Mouse (Mus musculus) MEL (cell line): Measurements from ENCODE around the gene Spata7. TPM values are rescaled to one million over a fixed set of nuclear protein-coding genes. Genes with fewer than 3 reads are reported as not detected.

Source experiments
- DNase-seq: peaks from one replicate; pipeline ENCODE4 v3.0.0; 2011; ENCODE audit warnings: low read depth, low spot score
- H3K27ac ChIP-seq: 2 replicates; pipeline ENCODE4 v1.5.1; 2012; ENCODE audit warnings: low read depth, mild to moderate bottlenecking, control low read depth, low read length, moderate library complexity; ENCODE audit not compliant: control insufficient read depth
- H3K27me3 ChIP-seq, 2 experiments: fragments of 150-350 bp in 1 of 2; sonication (generic) in 1 of 2; 2 replicates each; pipeline ENCODE4 v1.6.1; 2012; ENCODE audit warnings: low read length in 2 of 2, mild to moderate bottlenecking in 2 of 2, improper control_type of control experiment in 1 of 2, moderate library complexity in 1 of 2; ENCODE audit not compliant: insufficient read depth in 2 of 2, control insufficient read depth in 1 of 2
- H3K36me3 ChIP-seq, 2 experiments: 2 replicates each; pipeline ENCODE4 v1.6.1; 2012 to 2014; ENCODE audit warnings: low read length in 2 of 2, improper control_type of control experiment in 1 of 2, inconsistent platforms in 1 of 2, mild to moderate bottlenecking in 1 of 2; ENCODE audit not compliant: insufficient read depth in 2 of 2, control insufficient read depth in 1 of 2
- H3K4me1 ChIP-seq, 2 experiments: fragments of 150-350 bp in 1 of 2; sonication (generic) in 1 of 2; 2 replicates each; pipeline ENCODE4 v1.6.1; 2012; ENCODE audit warnings: low read length in 2 of 2, improper control_type of control experiment in 1 of 2, mild to moderate bottlenecking in 1 of 2; ENCODE audit not compliant: insufficient read depth in 2 of 2, control insufficient read depth in 1 of 2
- H3K4me3 ChIP-seq, 2 experiments: fragments of 150-350 bp in 1 of 2; sonication (generic) in 1 of 2; 2 replicates each; pipeline ENCODE4 v1.5.1; 2012; ENCODE audit warnings: low read depth in 2 of 2, low read length in 2 of 2, mild to moderate bottlenecking in 2 of 2, moderate library complexity in 2 of 2, control low read depth in 1 of 2, improper control_type of control experiment in 1 of 2; ENCODE audit not compliant: control insufficient read depth in 1 of 2, insufficient read depth in 1 of 2
- H3K79me2 ChIP-seq: 2 replicates; pipeline ENCODE4 v1.6.1; 2012; ENCODE audit warnings: mild to moderate bottlenecking, low read length, moderate library complexity; ENCODE audit not compliant: control insufficient read depth, poor library complexity, insufficient read depth
- H3K9ac ChIP-seq: 2 replicates; pipeline ENCODE4 v1.6.1; 2012; ENCODE audit warnings: low read depth, mild to moderate bottlenecking, control low read depth, low read length, moderate library complexity; ENCODE audit not compliant: control insufficient read depth, poor library complexity, severe bottlenecking
- H3K9me3 ChIP-seq: fragments of 150-350 bp; sonication (generic); replicated peaks from 2 replicates; pipeline ENCODE4 v1.6.1; 2012; ENCODE audit warnings: mild to moderate bottlenecking, low read length, improper control_type of control experiment, moderate library complexity; ENCODE audit not compliant: insufficient read depth
- BHLHE40 ChIP-seq: IDR thresholded peaks from 2 replicates; pipeline ENCODE4 v1.6.1; 2012; ENCODE audit warnings: low read depth, mild to moderate bottlenecking, inconsistent platforms, low read length, improper control_type of control experiment, borderline replicate concordance
- CHD1 ChIP-seq: IDR thresholded peaks from 2 replicates; pipeline ENCODE4 v1.6.1; 2012; ENCODE audit warnings: low read depth, mild to moderate bottlenecking, inconsistent platforms, low read length, improper control_type of control experiment
- CHD2 ChIP-seq: IDR thresholded peaks from 2 replicates; pipeline ENCODE4 v1.6.1; 2011; ENCODE audit warnings: low read length, improper control_type of control experiment
- CTCF ChIP-seq, 3 experiments: IDR thresholded peaks in 2 of 3; conservative IDR thresholded peaks in 1 of 3; 2 replicates each; pipeline ENCODE4 v1.5.1; 2011 to 2012; ENCODE audit warnings: low read length in 3 of 3, low read depth in 2 of 3, mild to moderate bottlenecking in 2 of 3, improper control_type of control experiment in 1 of 3, inconsistent platforms in 1 of 3, mixed read lengths in 1 of 3, moderate library complexity in 1 of 3; ENCODE audit not compliant: control insufficient read depth in 1 of 3, insufficient read depth in 1 of 3, poor library complexity in 1 of 3, severe bottlenecking in 1 of 3
- E2F4 ChIP-seq: IDR thresholded peaks from 2 replicates; pipeline ENCODE4 v1.6.1; 2011; ENCODE audit warnings: low read depth, low read length, improper control_type of control experiment, borderline replicate concordance
- EP300 ChIP-seq, 2 experiments: IDR thresholded peaks; 2 replicates each; pipeline ENCODE4 v1.6.1; 2011; ENCODE audit warnings: improper control_type of control experiment in 2 of 2, low read length in 2 of 2, low read depth in 1 of 2, mild to moderate bottlenecking in 1 of 2
- GABPA ChIP-seq: IDR thresholded peaks from 2 replicates; pipeline ENCODE4 v1.6.1; 2012; ENCODE audit warnings: low read depth, mild to moderate bottlenecking, inconsistent platforms, low read length, improper control_type of control experiment, moderate library complexity
- GATA1 ChIP-seq: IDR thresholded peaks from 2 replicates; pipeline ENCODE4 v1.6.1; 2011; ENCODE audit warnings: low read depth, low read length, improper control_type of control experiment
- KAT2A ChIP-seq: conservative IDR thresholded peaks from 2 replicates; pipeline ENCODE4 v1.6.1; 2012; ENCODE audit warnings: low read depth, low read length, improper control_type of control experiment, inconsistent platforms
- MAX ChIP-seq: IDR thresholded peaks from 2 replicates; pipeline ENCODE4 v1.6.1; 2011; ENCODE audit warnings: low read length, improper control_type of control experiment
- MAZ ChIP-seq: IDR thresholded peaks from 2 replicates; pipeline ENCODE4 v1.6.1; 2012; ENCODE audit warnings: low read depth, mild to moderate bottlenecking, inconsistent platforms, low read length, improper control_type of control experiment
- MYB ChIP-seq: IDR thresholded peaks from 2 replicates; pipeline ENCODE4 v1.6.1; 2011; ENCODE audit warnings: mild to moderate bottlenecking, low read depth, low read length, improper control_type of control experiment
- POLR2A ChIP-seq, 2 experiments: IDR thresholded peaks; 2 replicates each; pipeline ENCODE4 v1.6.1; 2011 to 2012; ENCODE audit warnings: low read length in 2 of 2, mild to moderate bottlenecking in 2 of 2, control low read depth in 1 of 2, improper control_type of control experiment in 1 of 2, low read depth in 1 of 2, moderate library complexity in 1 of 2; ENCODE audit not compliant: control insufficient read depth in 1 of 2, insufficient read depth in 1 of 2, poor library complexity in 1 of 2
- POLR2AphosphoS2 ChIP-seq: IDR thresholded peaks from 2 replicates; pipeline ENCODE4 v1.6.1; 2011; ENCODE audit warnings: low read length, improper control_type of control experiment
- POLR2AphosphoS5 ChIP-seq: IDR thresholded peaks from 2 replicates; pipeline ENCODE4 v1.6.1; 2012; ENCODE audit warnings: low read depth, borderline replicate concordance, mild to moderate bottlenecking, inconsistent platforms, low read length, moderate library complexity, mixed read lengths
- RAD21 ChIP-seq: IDR thresholded peaks from 2 replicates; pipeline ENCODE4 v1.6.1; 2011; ENCODE audit warnings: mild to moderate bottlenecking, low read depth, low read length, improper control_type of control experiment
- SIN3A ChIP-seq: IDR thresholded peaks from 2 replicates; pipeline ENCODE4 v1.6.1; 2012; ENCODE audit warnings: low read length, improper control_type of control experiment, inconsistent platforms
- SMC3 ChIP-seq: IDR thresholded peaks from 2 replicates; pipeline ENCODE4 v1.6.1; 2011; ENCODE audit warnings: low read depth, low read length, improper control_type of control experiment
- TAL1 ChIP-seq: IDR thresholded peaks from 2 replicates; pipeline ENCODE4 v1.6.1; 2012; ENCODE audit warnings: mild to moderate bottlenecking, inconsistent platforms, low read length, moderate library complexity, mixed read lengths
- TCF12 ChIP-seq: IDR thresholded peaks from 2 replicates; pipeline ENCODE4 v1.6.1; 2014; ENCODE audit warnings: low read depth, mild to moderate bottlenecking, inconsistent platforms, low read length, improper control_type of control experiment, moderate library complexity
- UBTF ChIP-seq: IDR thresholded peaks from 2 replicates; pipeline ENCODE4 v1.6.1; 2012; ENCODE audit warnings: low read depth, mild to moderate bottlenecking, inconsistent platforms, low read length, improper control_type of control experiment, moderate library complexity, borderline replicate concordance; ENCODE audit not compliant: insufficient read depth
- USF2 ChIP-seq, 2 experiments: IDR thresholded peaks; 2 replicates each; pipeline ENCODE4 v1.6.1; 2011 to 2012; ENCODE audit warnings: improper control_type of control experiment in 2 of 2, low read length in 2 of 2, borderline replicate concordance in 1 of 2, inconsistent platforms in 1 of 2, low read depth in 1 of 2, mild to moderate bottlenecking in 1 of 2; ENCODE audit not compliant: insufficient read depth in 1 of 2
- ZC3H11A ChIP-seq: IDR thresholded peaks from 2 replicates; pipeline ENCODE4 v1.6.1; 2012; ENCODE audit warnings: low read depth, mild to moderate bottlenecking, inconsistent platforms, low read length, improper control_type of control experiment
- polyA plus RNA-seq, 2 experiments: library from polyadenylated mRNA; stranded (reverse) in 1 of 2; unstranded in 1 of 2; fragments of >175 nt in 1 of 2; fragments of >200 nt in 1 of 2; gene quantifications; 2 replicates each; pipeline versions ENCODE4 v1.2.1 to v1.2.4; 2012; ENCODE audit warnings: low replicate concordance in 2 of 2, low read depth in 1 of 2; ENCODE audit not compliant: insufficient read length in 2 of 2, insufficient read depth in 1 of 2, missing spikeins in 1 of 2
- total RNA-seq: library from RNA; depleted of rRNA; stranded (reverse); fragments of 300-350 nt; gene quantifications from 2 replicates; pipeline ENCODE4 v1.2.3, GENCODE M21; 2012

Gene Spata7
- total and polyA plus RNA-seq, 3 experiments: 4.0 to 5.5 TPM; not detected in 1

DNA sequence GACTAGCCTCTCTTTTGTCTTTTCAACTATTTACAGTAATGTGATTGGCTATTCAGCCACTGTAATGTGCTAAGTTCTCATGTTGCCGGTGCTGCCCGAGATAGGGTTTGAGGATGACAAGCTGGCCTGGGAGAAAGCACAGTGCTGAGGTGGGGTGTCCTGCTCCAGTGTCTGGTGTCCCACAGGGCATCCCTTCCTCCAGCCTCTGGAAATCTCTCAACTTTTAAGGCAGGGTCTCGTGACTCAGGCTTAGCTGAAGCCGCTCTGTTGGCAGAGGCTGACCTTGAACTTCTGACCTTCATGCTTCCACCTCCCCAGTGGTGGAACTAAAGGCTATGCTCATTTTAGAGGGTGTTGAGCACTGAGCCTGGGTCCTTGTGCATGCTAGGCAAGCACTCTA lies 42.5 kb downstream of the Spata7 start:
- H3K36me3 ChIP-seq: peaks cover 0 to 4% of the 10 kb centered on the region in 2 experiments; a peak in 1 of 4 replicates
- TF ChIP-seq E2F4 (no peak), POLR2AphosphoS5 (no peak), MAZ (no peak), UBTF (no peak), MAX (no peak), TAL1 (no peak), TCF12 (no peak), BHLHE40 (no peak), GATA1 (no peak), SMC3 (no peak)
- H3K27me3 ChIP-seq: no peaks in the 10 kb centered on the region
- no peak overlapping the region for H3K27ac ChIP-seq
- H3K9me3 ChIP-seq: no peaks in the 10 kb centered on the region
- H3K4me3 ChIP-seq: no peak overlapping the region
- DNase-seq: no peak
- H3K4me1 ChIP-seq: peaks cover 3 to 4% of the 10 kb centered on the region in 2 experiments; a peak in 2 of 4 replicates
- H3K9ac ChIP-seq: no peak overlapping the region
- H3K79me2 ChIP-seq: no peaks in the 10 kb centered on the region

DNA sequence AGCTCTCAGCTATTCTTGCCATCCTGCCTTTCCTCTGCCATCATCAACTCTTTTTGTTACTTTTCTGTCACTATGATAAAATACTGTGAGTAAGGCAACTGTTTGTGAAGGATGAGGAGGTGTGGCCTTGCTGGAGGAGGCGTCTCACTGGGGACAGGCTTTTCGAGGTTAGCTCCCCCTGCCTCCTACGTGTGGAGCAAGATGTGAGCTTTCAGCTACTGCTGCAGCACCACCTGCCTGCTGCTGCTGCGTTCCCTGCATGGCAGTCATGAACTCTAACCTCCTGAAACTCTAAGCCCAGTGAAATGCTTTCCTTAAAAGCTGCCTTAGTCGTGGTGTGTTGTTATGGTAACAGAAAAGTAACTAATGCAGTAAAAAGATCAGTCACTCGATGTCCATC lies 45.9 kb downstream of the Spata7 start:
- TF ChIP-seq POLR2A (IDR thresholded peaks at IDR 0.05; ENCODE audit: control insufficient read depth in 1 of 2, insufficient read depth in 1 of 2, low read depth in 1 of 2, low read length in 2 of 2, poor library complexity in 1 of 2) (no peak), EP300 (IDR thresholded peaks at IDR 0.05; ENCODE audit: low read depth in 1 of 2, low read length in 2 of 2) (no peak), POLR2AphosphoS2 (no peak), CTCF (IDR thresholded peaks at IDR 0.05 in 2 of 3, conservative IDR thresholded peaks at IDR 0.05 in 1 of 3; ENCODE audit: control insufficient read depth in 1 of 3, insufficient read depth in 1 of 3, low read depth in 2 of 3, low read length in 3 of 3, poor library complexity in 1 of 3, severe bottlenecking in 1 of 3) (no peak), MYB (no peak), GATA1 (no peak), POLR2AphosphoS5 (no peak), CHD2 (no peak), SIN3A (no peak), BHLHE40 (no peak), ZC3H11A (no peak), USF2 (IDR thresholded peaks at IDR 0.05; ENCODE audit: borderline replicate concordance in 1 of 2, insufficient read depth in 1 of 2, low read depth in 1 of 2, low read length in 2 of 2) (no peak), KAT2A (no peak), E2F4 (no peak), TAL1 (no peak), TCF12 (no peak), RAD21 (no peak), GABPA (no peak), CHD1 (no peak)
- DNase-seq: no peak
- no peaks in the 10 kb centered on the region; a peak in 1 of 4 replicates for H3K4me1 ChIP-seq

More for the DNA sequence above, 45.9 kb downstream of the Spata7 start:
- Histone ChIP-seq H3K4me3 (no peak overlapping the region), H3K27me3 (no peaks in the 10 kb centered on the region), H3K9ac (no peak overlapping the region), H3K9me3 (no peaks in the 10 kb centered on the region), H3K27ac (no peak overlapping the region), H3K36me3 (peaks cover 0 to 2% of the 10 kb centered on the region in 2 experiments; a peak in 1 of 4 replicates), H3K79me2 (no peaks in the 10 kb centered on the region)
